Mouse (Mus musculus) MEL (cell line): ENCODE measurements around the gene Ctnna2. TPM values are rescaled to one million over a fixed set of nuclear protein-coding genes. Genes with fewer than 3 reads are reported as not detected.

Experiments used
- DNase-seq: peaks from one replicate; pipeline ENCODE4 v3.0.0; 2011; ENCODE audit warnings: low read depth, low spot score
- H3K27ac ChIP-seq: 2 replicates; pipeline ENCODE4 v1.5.1; 2012; ENCODE audit warnings: low read depth, mild to moderate bottlenecking, control low read depth, low read length, moderate library complexity; ENCODE audit not compliant: control insufficient read depth
- H3K27me3 ChIP-seq, 2 experiments: fragments of 150-350 bp in 1 of 2; sonication (generic) in 1 of 2; 2 replicates each; pipeline ENCODE4 v1.6.1; 2012; ENCODE audit warnings: low read length in 2 of 2, mild to moderate bottlenecking in 2 of 2, improper control_type of control experiment in 1 of 2, moderate library complexity in 1 of 2; ENCODE audit not compliant: insufficient read depth in 2 of 2, control insufficient read depth in 1 of 2
- H3K36me3 ChIP-seq, 2 experiments: 2 replicates each; pipeline ENCODE4 v1.6.1; 2012 to 2014; ENCODE audit warnings: low read length in 2 of 2, improper control_type of control experiment in 1 of 2, inconsistent platforms in 1 of 2, mild to moderate bottlenecking in 1 of 2; ENCODE audit not compliant: insufficient read depth in 2 of 2, control insufficient read depth in 1 of 2
- H3K4me1 ChIP-seq, 2 experiments: fragments of 150-350 bp in 1 of 2; sonication (generic) in 1 of 2; 2 replicates each; pipeline ENCODE4 v1.6.1; 2012; ENCODE audit warnings: low read length in 2 of 2, improper control_type of control experiment in 1 of 2, mild to moderate bottlenecking in 1 of 2; ENCODE audit not compliant: insufficient read depth in 2 of 2, control insufficient read depth in 1 of 2
- H3K4me3 ChIP-seq, 2 experiments: fragments of 150-350 bp in 1 of 2; sonication (generic) in 1 of 2; 2 replicates each; pipeline ENCODE4 v1.5.1; 2012; ENCODE audit warnings: low read depth in 2 of 2, low read length in 2 of 2, mild to moderate bottlenecking in 2 of 2, moderate library complexity in 2 of 2, control low read depth in 1 of 2, improper control_type of control experiment in 1 of 2; ENCODE audit not compliant: control insufficient read depth in 1 of 2, insufficient read depth in 1 of 2
- H3K79me2 ChIP-seq: 2 replicates; pipeline ENCODE4 v1.6.1; 2012; ENCODE audit warnings: mild to moderate bottlenecking, low read length, moderate library complexity; ENCODE audit not compliant: control insufficient read depth, poor library complexity, insufficient read depth
- H3K9ac ChIP-seq: 2 replicates; pipeline ENCODE4 v1.6.1; 2012; ENCODE audit warnings: low read depth, mild to moderate bottlenecking, control low read depth, low read length, moderate library complexity; ENCODE audit not compliant: control insufficient read depth, poor library complexity, severe bottlenecking
- H3K9me3 ChIP-seq: fragments of 150-350 bp; sonication (generic); replicated peaks from 2 replicates; pipeline ENCODE4 v1.6.1; 2012; ENCODE audit warnings: mild to moderate bottlenecking, low read length, improper control_type of control experiment, moderate library complexity; ENCODE audit not compliant: insufficient read depth
- CHD1 ChIP-seq: IDR thresholded peaks from 2 replicates; pipeline ENCODE4 v1.6.1; 2012; ENCODE audit warnings: low read depth, mild to moderate bottlenecking, inconsistent platforms, low read length, improper control_type of control experiment
- CHD2 ChIP-seq: IDR thresholded peaks from 2 replicates; pipeline ENCODE4 v1.6.1; 2011; ENCODE audit warnings: low read length, improper control_type of control experiment
- CTCF ChIP-seq, 3 experiments: IDR thresholded peaks in 2 of 3; conservative IDR thresholded peaks in 1 of 3; 2 replicates each; pipeline ENCODE4 v1.5.1; 2011 to 2012; ENCODE audit warnings: low read length in 3 of 3, low read depth in 2 of 3, mild to moderate bottlenecking in 2 of 3, improper control_type of control experiment in 1 of 3, inconsistent platforms in 1 of 3, mixed read lengths in 1 of 3, moderate library complexity in 1 of 3; ENCODE audit not compliant: control insufficient read depth in 1 of 3, insufficient read depth in 1 of 3, poor library complexity in 1 of 3, severe bottlenecking in 1 of 3
- ELF1 ChIP-seq: IDR thresholded peaks from 2 replicates; pipeline ENCODE4 v1.6.1; 2014; ENCODE audit warnings: low read depth, mild to moderate bottlenecking, inconsistent platforms, low read length, improper control_type of control experiment, moderate library complexity
- EP300 ChIP-seq, 2 experiments: IDR thresholded peaks; 2 replicates each; pipeline ENCODE4 v1.6.1; 2011; ENCODE audit warnings: improper control_type of control experiment in 2 of 2, low read length in 2 of 2, low read depth in 1 of 2, mild to moderate bottlenecking in 1 of 2
- ETS1 ChIP-seq: IDR thresholded peaks from 2 replicates; pipeline ENCODE4 v1.6.1; 2012; ENCODE audit warnings: low read depth, mild to moderate bottlenecking, inconsistent platforms, low read length, improper control_type of control experiment, moderate library complexity
- MAX ChIP-seq: IDR thresholded peaks from 2 replicates; pipeline ENCODE4 v1.6.1; 2011; ENCODE audit warnings: low read length, improper control_type of control experiment
- MAZ ChIP-seq: IDR thresholded peaks from 2 replicates; pipeline ENCODE4 v1.6.1; 2012; ENCODE audit warnings: low read depth, mild to moderate bottlenecking, inconsistent platforms, low read length, improper control_type of control experiment
- MEF2A ChIP-seq: IDR thresholded peaks from 2 replicates; pipeline ENCODE4 v1.6.1; 2014; ENCODE audit warnings: low read depth, mild to moderate bottlenecking, inconsistent platforms, low read length, improper control_type of control experiment; ENCODE audit not compliant: poor library complexity, insufficient replicate concordance, severe bottlenecking; ENCODE audit errors: extremely low read depth
- MXI1 ChIP-seq: IDR thresholded peaks from 2 replicates; pipeline ENCODE4 v1.6.1; 2011; ENCODE audit warnings: mild to moderate bottlenecking, low read depth, low read length, improper control_type of control experiment
- NELFE ChIP-seq: IDR thresholded peaks from 2 replicates; pipeline ENCODE4 v1.6.1; 2011; ENCODE audit warnings: low read depth, low read length, improper control_type of control experiment
- NRF1 ChIP-seq: IDR thresholded peaks from 2 replicates; pipeline ENCODE4 v1.6.1; 2014; ENCODE audit warnings: low read depth, mild to moderate bottlenecking, inconsistent platforms, low read length, improper control_type of control experiment, moderate library complexity; ENCODE audit not compliant: poor library complexity, insufficient read depth, severe bottlenecking
- POLR2A ChIP-seq, 2 experiments: IDR thresholded peaks; 2 replicates each; pipeline ENCODE4 v1.6.1; 2011 to 2012; ENCODE audit warnings: low read length in 2 of 2, mild to moderate bottlenecking in 2 of 2, control low read depth in 1 of 2, improper control_type of control experiment in 1 of 2, low read depth in 1 of 2, moderate library complexity in 1 of 2; ENCODE audit not compliant: control insufficient read depth in 1 of 2, insufficient read depth in 1 of 2, poor library complexity in 1 of 2
- POLR2AphosphoS5 ChIP-seq: IDR thresholded peaks from 2 replicates; pipeline ENCODE4 v1.6.1; 2012; ENCODE audit warnings: low read depth, borderline replicate concordance, mild to moderate bottlenecking, inconsistent platforms, low read length, moderate library complexity, mixed read lengths
- RAD21 ChIP-seq: IDR thresholded peaks from 2 replicates; pipeline ENCODE4 v1.6.1; 2011; ENCODE audit warnings: mild to moderate bottlenecking, low read depth, low read length, improper control_type of control experiment
- SIN3A ChIP-seq: IDR thresholded peaks from 2 replicates; pipeline ENCODE4 v1.6.1; 2012; ENCODE audit warnings: low read length, improper control_type of control experiment, inconsistent platforms
- SMC3 ChIP-seq: IDR thresholded peaks from 2 replicates; pipeline ENCODE4 v1.6.1; 2011; ENCODE audit warnings: low read depth, low read length, improper control_type of control experiment
- TAL1 ChIP-seq: IDR thresholded peaks from 2 replicates; pipeline ENCODE4 v1.6.1; 2012; ENCODE audit warnings: mild to moderate bottlenecking, inconsistent platforms, low read length, moderate library complexity, mixed read lengths
- UBTF ChIP-seq: IDR thresholded peaks from 2 replicates; pipeline ENCODE4 v1.6.1; 2012; ENCODE audit warnings: low read depth, mild to moderate bottlenecking, inconsistent platforms, low read length, improper control_type of control experiment, moderate library complexity, borderline replicate concordance; ENCODE audit not compliant: insufficient read depth
- USF1 ChIP-seq: IDR thresholded peaks from 2 replicates; pipeline ENCODE4 v1.6.1; 2014; ENCODE audit warnings: low read depth, mild to moderate bottlenecking, inconsistent platforms, low read length, improper control_type of control experiment, moderate library complexity
- ZC3H11A ChIP-seq: IDR thresholded peaks from 2 replicates; pipeline ENCODE4 v1.6.1; 2012; ENCODE audit warnings: low read depth, mild to moderate bottlenecking, inconsistent platforms, low read length, improper control_type of control experiment
- ZKSCAN1 ChIP-seq: IDR thresholded peaks from 2 replicates; pipeline ENCODE4 v1.6.1; 2012; ENCODE audit warnings: low read depth, mild to moderate bottlenecking, inconsistent platforms, low read length, improper control_type of control experiment, moderate library complexity
- ZNF384 ChIP-seq: IDR thresholded peaks from 2 replicates; pipeline ENCODE4 v1.6.1; 2012; ENCODE audit warnings: low read depth, mild to moderate bottlenecking, inconsistent platforms, low read length, improper control_type of control experiment
- polyA plus RNA-seq, 2 experiments: library from polyadenylated mRNA; stranded (reverse) in 1 of 2; unstranded in 1 of 2; fragments of >175 nt in 1 of 2; fragments of >200 nt in 1 of 2; gene quantifications; 2 replicates each; pipeline versions ENCODE4 v1.2.1 to v1.2.4; 2012; ENCODE audit warnings: low replicate concordance in 2 of 2, low read depth in 1 of 2; ENCODE audit not compliant: insufficient read length in 2 of 2, insufficient read depth in 1 of 2, missing spikeins in 1 of 2
- total RNA-seq: library from RNA; depleted of rRNA; stranded (reverse); fragments of 300-350 nt; gene quantifications from 2 replicates; pipeline ENCODE4 v1.2.3, GENCODE M21; 2012

Ctnna2 gene
- total and polyA plus RNA-seq, 3 experiments: not detected

DNA sequence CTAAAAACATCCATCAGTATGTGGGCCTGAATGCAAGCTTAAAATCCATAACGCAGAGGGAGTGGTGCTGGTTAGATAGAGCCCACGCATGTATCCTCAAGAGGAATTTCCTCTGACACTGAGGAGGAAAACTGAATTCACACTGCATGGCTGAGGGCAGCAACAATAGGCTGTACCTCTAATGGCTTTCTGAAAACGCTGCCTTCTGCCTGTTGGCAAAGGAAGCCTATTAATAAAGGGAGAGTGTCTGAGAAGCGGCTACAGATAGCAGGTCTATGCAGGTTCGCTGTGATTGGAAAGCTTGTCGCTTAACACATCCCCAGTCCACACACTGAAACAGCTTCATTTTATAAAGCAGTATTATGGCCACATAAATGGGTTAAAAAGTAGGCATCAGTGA lies 688.1 kb downstream of the Ctnna2 start:
- Histone ChIP-seq H3K4me3 (no peak overlapping the region), H3K27me3 (no peaks in the 10 kb centered on the region), H3K4me1 (no peaks in the 10 kb centered on the region), H3K36me3 (no peaks in the 10 kb centered on the region), H3K27ac (no peak overlapping the region), H3K9me3 (no peaks in the 10 kb centered on the region)
- no peak for TF ChIP-seq RAD21
- no peak for TF ChIP-seq TAL1
- TF ChIP-seq ETS1: no peak
- no peak for TF ChIP-seq NELFE
- no peak for TF ChIP-seq CHD1
- TF ChIP-seq CHD2: no peak
- no peak for TF ChIP-seq ZC3H11A
- no peak for TF ChIP-seq UBTF
- TF ChIP-seq SMC3: no peak
- TF ChIP-seq SIN3A: no peak
- TF ChIP-seq MEF2A: no peak
- no peak for TF ChIP-seq ELF1
- TF ChIP-seq, all 39 proteins: peak for 0
- Histone ChIP-seq H3K9ac (no peak overlapping the region), H3K79me2 (no peaks in the 10 kb centered on the region)
- no peak for DNase-seq

DNA sequence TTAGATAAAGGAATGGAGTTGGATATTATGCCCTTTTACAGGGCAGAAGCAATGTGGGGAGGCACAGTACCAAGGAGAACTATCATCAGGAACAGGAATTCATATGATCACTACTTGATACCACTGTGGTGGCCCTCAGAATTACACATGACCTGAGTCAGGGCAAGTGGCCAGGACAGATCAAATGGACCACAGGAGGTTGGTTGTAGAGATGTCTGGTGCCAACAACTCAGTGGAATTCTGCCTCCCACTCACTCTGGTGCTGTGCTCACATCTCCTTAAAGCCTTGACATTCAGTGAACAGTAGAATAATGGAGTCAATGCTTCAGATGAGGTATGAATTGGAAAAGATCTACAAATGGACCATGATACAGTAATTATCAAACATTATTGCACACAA lies 691.1 kb downstream of the Ctnna2 start:
- Histone ChIP-seq H3K9ac (no peak overlapping the region), H3K4me1 (no peaks in the 10 kb centered on the region), H3K4me3 (no peak overlapping the region), H3K27ac (no peak overlapping the region), H3K36me3 (no peaks in the 10 kb centered on the region), H3K27me3 (no peaks in the 10 kb centered on the region), H3K9me3 (no peaks in the 10 kb centered on the region), H3K79me2 (no peaks in the 10 kb centered on the region)
- DNase-seq: no peak
- no peak for TF ChIP-seq UBTF
- no peak for TF ChIP-seq EP300 (IDR thresholded peaks at IDR 0.05; ENCODE audit: low read depth in 1 of 2, low read length in 2 of 2)
- no peak for TF ChIP-seq SMC3
- no peak for TF ChIP-seq POLR2AphosphoS5
- TF ChIP-seq USF1: no peak
- TF ChIP-seq CHD2: no peak
- TF ChIP-seq POLR2A (IDR thresholded peaks at IDR 0.05; ENCODE audit: control insufficient read depth in 1 of 2, insufficient read depth in 1 of 2, low read depth in 1 of 2, low read length in 2 of 2, poor library complexity in 1 of 2): no peak
- TF ChIP-seq SIN3A: no peak
- no peak for TF ChIP-seq ZC3H11A
- TF ChIP-seq ZKSCAN1: no peak
- TF ChIP-seq NELFE: no peak
- TF ChIP-seq MAZ: no peak
- no peak for TF ChIP-seq NRF1
- no peak for TF ChIP-seq MXI1
- TF ChIP-seq ZNF384: no peak
- no peak for TF ChIP-seq RAD21
- no peak for TF ChIP-seq MAX
- no peak for TF ChIP-seq CTCF (IDR thresholded peaks at IDR 0.05 in 2 of 3, conservative IDR thresholded peaks at IDR 0.05 in 1 of 3; ENCODE audit: control insufficient read depth in 1 of 3, insufficient read depth in 1 of 3, low read depth in 2 of 3, low read length in 3 of 3, poor library complexity in 1 of 3, severe bottlenecking in 1 of 3)
